In genomic region chr1:135373171-135373677, GRCm38 (mm10) we compare ENCODE assay signal across 12 mouse cellular contexts. TPM values are rescaled to one million over a fixed set of nuclear protein-coding genes. Genes with fewer than 3 reads are reported as not detected.
A peak's percentile ranks its signal among the peaks of the same experiment; 100 is the strongest.
DNase-seq lines count a peak whose midpoint lies in the region; ATAC-seq and TF ChIP-seq lines count a peak whose summit lies in the region.
"Had no signal": no experiment of that assay in that cellular context is flagged by ENCODE, and none has a peak within 500 bp of the region (broad histone marks: within the 10 kb centered on the region; RNA-seq: fewer than 3 reads in every experiment).

No protein-coding gene starts in this region.

- peak overlapping the region; percentile 98 for H3K27ac ChIP-seq in layer of hippocampus, adult 2 months
- H3K27ac ChIP-seq in forebrain, embryonic 10.5 days, result peak overlapping the region; percentile 31
- no peak overlapping the region for H3K27ac ChIP-seq in hindbrain, embryonic 16.5 days (ENCODE audit: low read depth, low read length)
- H3K27ac ChIP-seq in neural tube, embryonic 13.5 days (replicated peaks), result no peak overlapping the region
- H3K27ac ChIP-seq: heart, embryonic 15.5 days had no signal

- H3K4me3 ChIP-seq in layer of hippocampus, adult 2 months, result peak overlapping the region; percentile 72
- H3K4me3 ChIP-seq in forebrain, embryonic 10.5 days, result peak overlapping the region; percentile 82
- peak overlapping the region; percentile 21 for H3K4me3 ChIP-seq in hindbrain, embryonic 16.5 days (ENCODE audit: low read length)
- peak overlapping the region; percentile 30 for H3K4me3 ChIP-seq in neural tube, embryonic 13.5 days
- H3K4me3 ChIP-seq: megakaryocyte, embryonic 14.5 days had no signal

- 65% methylated on average over 4 of the region's 4 CpGs for WGBS in forebrain, embryonic 10.5 days
- 62% methylated on average over 4 of the region's 4 CpGs for WGBS in hindbrain, embryonic 16.5 days
- 66% methylated on average over 4 of the region's 4 CpGs for WGBS in neural tube, embryonic 13.5 days

- no peaks in the 10 kb centered on the region for H3K9me3 ChIP-seq in forebrain, embryonic 10.5 days
- H3K9me3 ChIP-seq in hindbrain, embryonic 16.5 days (ENCODE audit: control insufficient read depth, low read length), result no peaks in the 10 kb centered on the region
- no peaks in the 10 kb centered on the region for H3K9me3 ChIP-seq in neural tube, embryonic 13.5 days
- H3K9me3 ChIP-seq: heart, embryonic 15.5 days; megakaryocyte, embryonic 14.5 days had no signal

- H3K36me3 ChIP-seq in forebrain, embryonic 10.5 days (replicated peaks), result peaks cover 22% of the 10 kb centered on the region
- H3K36me3 ChIP-seq in hindbrain, embryonic 16.5 days (ENCODE audit: control insufficient read depth, insufficient read depth, low read length), result no peaks in the 10 kb centered on the region; the same call in 1 of the 2 replicates
- H3K36me3 ChIP-seq in neural tube, embryonic 13.5 days, result no peaks in the 10 kb centered on the region
- H3K36me3 ChIP-seq: heart, embryonic 15.5 days had no signal

- no peak for ATAC-seq in hindbrain, embryonic 16.5 days
- ATAC-seq in neural tube, embryonic 13.5 days (ENCODE audit: low read depth), result no peak

- H3K4me1 ChIP-seq in forebrain, embryonic 10.5 days, result peaks cover 49% of the 10 kb centered on the region
- peaks cover 36% of the 10 kb centered on the region for H3K4me1 ChIP-seq in hindbrain, embryonic 16.5 days (ENCODE audit: control insufficient read depth, insufficient read depth, low read depth, low read length)
- H3K4me1 ChIP-seq in neural tube, embryonic 13.5 days (replicated peaks), result peaks cover 56% of the 10 kb centered on the region

- peak overlapping the region; percentile 50 for H3K4me2 ChIP-seq in hindbrain, embryonic 16.5 days (ENCODE audit: low read length)
- H3K4me2 ChIP-seq in neural tube, embryonic 13.5 days, result peak overlapping the region; percentile 91

- peaks cover 15% of the 10 kb centered on the region for H3K27me3 ChIP-seq in forebrain, embryonic 10.5 days (ENCODE audit: poor library complexity, severe bottlenecking)
- H3K27me3 ChIP-seq in hindbrain, embryonic 16.5 days (replicated peaks; ENCODE audit: control insufficient read depth, insufficient read depth, low read length), result no peaks in the 10 kb centered on the region
- H3K27me3 ChIP-seq in neural tube, embryonic 13.5 days, result no peaks in the 10 kb centered on the region

- H3K9ac ChIP-seq in hindbrain, embryonic 16.5 days (ENCODE audit: low read depth, low read length), result peak overlapping the region; percentile 36
- peak overlapping the region; percentile 57 for H3K9ac ChIP-seq in neural tube, embryonic 13.5 days
- H3K9ac ChIP-seq: heart, embryonic 15.5 days had no signal

- TF ChIP-seq CTCF in layer of hippocampus, adult 2 months (conservative IDR thresholded peaks at IDR 0.05), result no peak

- no peak for DNase-seq in layer of hippocampus, adult 2 months (ENCODE audit: low spot score in 2 of 2)
- DNase-seq in layer of hippocampus, adult 18-20 months (ENCODE audit: low spot score in 2 of 2), result no peak
- no peak for DNase-seq in forebrain, embryonic 10.5 days (ENCODE audit: extremely low spot score, low spot score)
- DNase-seq in kidney, adult 18-20 months, result no peak
- no peak for DNase-seq in kidney, postnatal 10 days
- DNase-seq: kidney, postnatal 14 days; liver; right cerebral cortex, postnatal 14 days had no signal

RNA-seq across cellular contexts. Expression of gene Shisa4, which starts 1.8 kb away (rescaled TPM):
- total RNA-seq in layer of hippocampus, adult 2 months (2021), result 100 to 1,000 TPM; 121 TPM
- 100 to 1,000 TPM; 110 to 125 TPM for total RNA-seq in layer of hippocampus, adult 18-20 months (2021)
- 60.5 and 62.4 TPM in 2 replicates for polyA plus RNA-seq in forebrain, embryonic 10.5 days (2016; fragmentation: Nextera tagmentation; extraction: Ambion mirVana)
- 130 and 135 TPM in 2 replicates for polyA plus RNA-seq in hindbrain, embryonic 16.5 days (2015; fragmentation: Nextera tagmentation; extraction: Ambion mirVana)
- 81.8 and 95.4 TPM in 2 replicates for polyA plus RNA-seq in neural tube, embryonic 13.5 days (2015; fragmentation: Nextera tagmentation; extraction: Ambion mirVana)

RNA-seq across cellular contexts. Expression of gene Lmod1, which starts 48.6 kb away (rescaled TPM):
- total RNA-seq in layer of hippocampus, adult 2 months (2021), result under 1 TPM; 0.39 to 0.61 TPM
- total RNA-seq in layer of hippocampus, adult 18-20 months (2021), result under 1 TPM; 0.58 to 0.67 TPM
- 0.36 and 0.41 TPM in 2 replicates for polyA plus RNA-seq in forebrain, embryonic 10.5 days (2016; fragmentation: Nextera tagmentation; extraction: Ambion mirVana)
- polyA plus RNA-seq in hindbrain, embryonic 16.5 days (2015; fragmentation: Nextera tagmentation; extraction: Ambion mirVana), result 0.28 and 0.46 TPM in 2 replicates
- 0.31 and 0.33 TPM in 2 replicates for polyA plus RNA-seq in neural tube, embryonic 13.5 days (2015; fragmentation: Nextera tagmentation; extraction: Ambion mirVana)

RNA-seq across cellular contexts. Expression of gene Ipo9, which starts 57.1 kb away (rescaled TPM):
- 100 to 1,000 TPM; 146 to 154 TPM for total RNA-seq in layer of hippocampus, adult 2 months (2021)
- total RNA-seq in layer of hippocampus, adult 18-20 months (2021), result 100 to 1,000 TPM; 142 to 153 TPM
- 193 and 203 TPM in 2 replicates for polyA plus RNA-seq in forebrain, embryonic 10.5 days (2016; fragmentation: Nextera tagmentation; extraction: Ambion mirVana)
- 102 and 109 TPM in 2 replicates for polyA plus RNA-seq in hindbrain, embryonic 16.5 days (2015; fragmentation: Nextera tagmentation; extraction: Ambion mirVana)
- polyA plus RNA-seq in neural tube, embryonic 13.5 days (2015; fragmentation: Nextera tagmentation; extraction: Ambion mirVana), result 104 and 114 TPM in 2 replicates

RNA-seq across cellular contexts. Expression of gene Timm17a, which starts 59.6 kb away (rescaled TPM):
- total RNA-seq in layer of hippocampus, adult 2 months (2021), result 100 to 1,000 TPM; 177 to 178 TPM
- 100 to 1,000 TPM; 181 to 183 TPM for total RNA-seq in layer of hippocampus, adult 18-20 months (2021)
- 197 TPM in 2 replicates for polyA plus RNA-seq in forebrain, embryonic 10.5 days (2016; fragmentation: Nextera tagmentation; extraction: Ambion mirVana)
- 166 and 193 TPM in 2 replicates for polyA plus RNA-seq in hindbrain, embryonic 16.5 days (2015; fragmentation: Nextera tagmentation; extraction: Ambion mirVana)
- 160 and 166 TPM in 2 replicates for polyA plus RNA-seq in neural tube, embryonic 13.5 days (2015; fragmentation: Nextera tagmentation; extraction: Ambion mirVana)

Comparison
In these comparisons a context has a peak if more than half of its experiments do, and no peak if none do; other contexts are left out.
1. H3K27ac ChIP-seq: peak in layer of hippocampus, adult 2 months (single experiment) and forebrain, embryonic 10.5 days (single experiment); none in hindbrain, embryonic 16.5 days (single experiment) and neural tube, embryonic 13.5 days (single experiment).
2. H3K4me3 ChIP-seq: peak in every context shown above with its lines; median percentile 82 in forebrain, embryonic 10.5 days; 72 in layer of hippocampus, adult 2 months; 30 in neural tube, embryonic 13.5 days; 21 in hindbrain, embryonic 16.5 days.